Mouse (Mus musculus) intestine, embryonic 14.5 days (tissue): Measurements from ENCODE around the gene Lypd6. TPM values are rescaled to one million over a fixed set of nuclear protein-coding genes. Genes with fewer than 3 reads are reported as not detected.
A peak's percentile ranks its signal among the peaks of the same experiment; 100 is the strongest.

Experiments used
- ATAC-seq: fragments of 200-750 bp; cut with Nextera tagmentation; replicated peaks from 2 replicates; pipeline ENCODE4 v1.8.0; 2017; ENCODE audit warnings: low read depth, moderate number of reproducible peaks, moderate TSS enrichment, moderate library complexity; ENCODE audit not compliant: low FRiP score, low TSS enrichment
- DNase-seq: peaks from one replicate; pipeline ENCODE4 v3.0.0-alpha.2; 2018; ENCODE audit warnings: low spot score
- H3K27ac ChIP-seq: fragments of 300-500 bp; sonication (generic); 2 replicates; pipeline ENCODE4 v1.5.1; 2014; ENCODE audit warnings: low read depth, mild to moderate bottlenecking, control low read depth
- H3K27me3 ChIP-seq: fragments of 300-500 bp; sonication (generic); replicated peaks from 2 replicates; pipeline ENCODE4 v1.6.1; 2014; ENCODE audit warnings: low read length, control low read depth; ENCODE audit not compliant: control insufficient read depth, insufficient read depth
- H3K36me3 ChIP-seq: fragments of 300-500 bp; sonication (generic); 2 replicates; pipeline ENCODE4 v1.6.1; 2014; ENCODE audit warnings: low read length, control low read depth; ENCODE audit not compliant: control insufficient read depth, insufficient read depth
- H3K4me1 ChIP-seq: fragments of 300-500 bp; sonication (generic); replicated peaks from 2 replicates; pipeline ENCODE4 v1.6.1; 2014; ENCODE audit warnings: low read length, control low read depth, mixed read lengths; ENCODE audit not compliant: control insufficient read depth, insufficient read depth
- H3K4me2 ChIP-seq: fragments of 300-500 bp; sonication (generic); 2 replicates; pipeline ENCODE4 v1.6.1; 2014; ENCODE audit warnings: low read length
- H3K4me3 ChIP-seq: fragments of 300-500 bp; sonication (generic); 2 replicates; pipeline ENCODE4 v1.5.1; 2014; ENCODE audit warnings: low read depth, low read length, control low read depth, mixed read lengths
- H3K9ac ChIP-seq: fragments of 300-500 bp; sonication (generic); 2 replicates; pipeline ENCODE4 v1.6.1; 2014; ENCODE audit warnings: mild to moderate bottlenecking, low read length
- H3K9me3 ChIP-seq: fragments of 300-500 bp; sonication (generic); 2 replicates; pipeline ENCODE4 v1.6.1; 2016; ENCODE audit warnings: low read length, control low read depth; ENCODE audit not compliant: control insufficient read depth
- WGBS: fragments of 180-500 bp; shearing (Covaris S2); extraction: QIAGEN DNeasy Blood & Tissue Kit; methylation state at CpG from one replicate; pipeline ENCODE4 v1.1.7; 2014; 5-methylcytosine and 5-hydroxymethylcytosine counted together
- polyA plus RNA-seq: library from polyadenylated mRNA; unstranded; fragments of >200 nt; fragmentation: Nextera tagmentation; extraction: Ambion mirVana; gene quantifications from 2 replicates; pipeline ENCODE4 v1.2.1, GENCODE M21; 2014

Gene Lypd6
- polyA plus RNA-seq, 1 experiment from 2014 or later = 17.7 TPM

DNA sequence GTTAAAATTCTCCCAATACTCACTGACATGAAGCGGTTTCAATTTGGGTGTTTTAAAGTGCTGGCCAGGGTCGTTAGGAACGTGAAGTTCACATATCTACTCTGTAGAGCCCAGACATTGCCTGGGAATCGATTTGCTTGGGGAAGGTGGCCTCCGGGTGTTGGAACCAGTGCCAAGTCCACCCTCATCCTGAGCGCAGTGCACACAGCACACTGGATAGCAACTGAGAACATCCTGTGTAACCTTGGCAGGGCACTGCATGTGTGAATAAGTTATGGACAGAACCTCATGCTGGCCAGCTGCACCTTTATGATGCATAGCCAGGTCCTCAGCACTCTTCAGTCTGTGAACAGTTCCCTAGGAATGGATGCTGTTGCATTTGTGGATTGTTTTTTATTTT lies 77.4 kb downstream of the Lypd6 start:
- Histone ChIP-seq H3K4me2 (no peak overlapping the region), H3K27ac (no peak overlapping the region), H3K4me3 (no peak overlapping the region), H3K36me3 (no peaks in the 10 kb centered on the region), H3K9ac (no peak overlapping the region), H3K9me3 (no peaks in the 10 kb centered on the region), H3K27me3 (no peaks in the 10 kb centered on the region), H3K4me1 (no peaks in the 10 kb centered on the region)
- ATAC-seq = no peak
- DNase-seq = no peak
- 72% methylated on average over 6 of the region's 6 CpGs for WGBS

GRCm38 (mm10) chr2:50147308-50147707 lies 81.1 kb downstream of the Lypd6 start:
- 62% methylated on average over 9 of the region's 9 CpGs for WGBS
- H3K4me3 ChIP-seq = no peak overlapping the region
- no peak overlapping the region for H3K4me2 ChIP-seq
- H3K4me1 ChIP-seq = no peaks in the 10 kb centered on the region
- no peak overlapping the region for H3K27ac ChIP-seq
- DNase-seq = no peak
- H3K9ac ChIP-seq = no peak overlapping the region
- no peaks in the 10 kb centered on the region for H3K27me3 ChIP-seq
- no peak for ATAC-seq
- no peaks in the 10 kb centered on the region for H3K9me3 ChIP-seq
- H3K36me3 ChIP-seq = no peaks in the 10 kb centered on the region

GRCm38 (mm10) chr2:50149257-50150202 lies 83.3 kb downstream of the Lypd6 start:
- DNase-seq = no peak
- Histone ChIP-seq H3K36me3 (no peaks in the 10 kb centered on the region), H3K4me1 (no peaks in the 10 kb centered on the region), H3K27me3 (no peaks in the 10 kb centered on the region), H3K9ac (no peak overlapping the region), H3K9me3 (no peaks in the 10 kb centered on the region), H3K4me2 (no peak overlapping the region), H3K27ac (no peak overlapping the region), H3K4me3 (no peak overlapping the region)
- ATAC-seq = peak; percentile 52; the same call in 1 of the 2 replicates
- 65% methylated on average over 6 of the region's 6 CpGs for WGBS

DNA sequence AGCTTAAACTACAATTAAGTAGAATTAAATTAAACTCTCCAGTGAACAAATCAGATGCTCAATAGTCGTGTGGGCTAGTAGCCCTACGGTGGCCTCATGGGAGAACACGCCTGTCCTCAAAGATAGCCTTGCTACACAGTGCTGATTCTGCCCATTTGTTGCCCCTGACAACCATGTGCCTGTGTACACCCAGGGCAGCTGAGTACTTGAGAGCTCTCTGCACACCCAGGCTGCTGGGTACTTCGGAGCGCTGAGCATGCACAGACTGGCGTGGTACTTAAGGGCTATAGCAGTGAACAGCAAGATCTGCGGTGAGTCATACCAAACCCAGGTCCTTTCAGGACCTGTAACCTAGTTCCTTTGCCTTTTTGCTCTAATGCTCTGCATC lies 84.0 kb downstream of the Lypd6 start:
- 65% methylated on average over 7 of the region's 7 CpGs for WGBS
- ATAC-seq (peak; percentile 70), DNase-seq (no peak)
- H3K27me3 ChIP-seq = no peaks in the 10 kb centered on the region
- H3K36me3 ChIP-seq = no peaks in the 10 kb centered on the region
- no peaks in the 10 kb centered on the region for H3K4me1 ChIP-seq
- no peak overlapping the region for H3K4me3 ChIP-seq
- no peak overlapping the region for H3K9ac ChIP-seq
- no peak overlapping the region for H3K27ac ChIP-seq
- no peak overlapping the region for H3K4me2 ChIP-seq
- H3K9me3 ChIP-seq = no peaks in the 10 kb centered on the region

- Histone ChIP-seq H3K4me1 (no peaks in the 10 kb centered on the region), H3K36me3 (no peaks in the 10 kb centered on the region), H3K27ac (no peak overlapping the region), H3K27me3 (no peaks in the 10 kb centered on the region), H3K9ac (no peak overlapping the region), H3K4me3 (no peak overlapping the region), H3K9me3 (no peaks in the 10 kb centered on the region), H3K4me2 (no peak overlapping the region)
- 70% methylated on average over 5 of the region's 5 CpGs for WGBS
- DNase-seq (no peak), ATAC-seq (no peak)
Observed at GRCm38 (mm10) chr2:50150816-50151215, 84.6 kb downstream of the Lypd6 start.

DNA sequence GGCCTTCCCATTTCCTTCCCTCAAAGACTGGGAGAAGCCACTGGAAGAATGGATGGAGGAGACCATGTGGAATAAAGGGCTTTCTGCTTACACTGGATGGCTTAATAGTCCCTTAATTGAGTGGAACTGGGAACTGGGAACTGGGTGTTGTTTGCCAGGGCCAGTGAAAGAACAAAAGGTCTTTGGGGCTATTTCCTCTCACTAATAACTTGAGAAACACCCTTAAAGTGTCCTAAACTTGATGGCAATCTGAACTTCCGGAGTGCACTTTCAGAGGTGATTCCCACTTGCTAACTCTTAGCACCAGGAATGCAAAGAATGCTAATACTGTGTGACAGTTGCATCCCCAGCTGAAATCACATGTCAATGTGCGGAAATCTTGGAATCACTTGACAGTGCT lies 85.2 kb downstream of the Lypd6 start:
- H3K4me1 ChIP-seq = no peaks in the 10 kb centered on the region
- no peak overlapping the region for H3K9ac ChIP-seq
- no peak for DNase-seq
- no peaks in the 10 kb centered on the region for H3K36me3 ChIP-seq
- H3K4me2 ChIP-seq = no peak overlapping the region
- H3K9me3 ChIP-seq = no peaks in the 10 kb centered on the region
- H3K27ac ChIP-seq = no peak overlapping the region
- WGBS = 68% methylated on average over 2 of the region's 2 CpGs
- H3K4me3 ChIP-seq = no peak overlapping the region
- no peak for ATAC-seq
- H3K27me3 ChIP-seq = no peaks in the 10 kb centered on the region

DNA sequence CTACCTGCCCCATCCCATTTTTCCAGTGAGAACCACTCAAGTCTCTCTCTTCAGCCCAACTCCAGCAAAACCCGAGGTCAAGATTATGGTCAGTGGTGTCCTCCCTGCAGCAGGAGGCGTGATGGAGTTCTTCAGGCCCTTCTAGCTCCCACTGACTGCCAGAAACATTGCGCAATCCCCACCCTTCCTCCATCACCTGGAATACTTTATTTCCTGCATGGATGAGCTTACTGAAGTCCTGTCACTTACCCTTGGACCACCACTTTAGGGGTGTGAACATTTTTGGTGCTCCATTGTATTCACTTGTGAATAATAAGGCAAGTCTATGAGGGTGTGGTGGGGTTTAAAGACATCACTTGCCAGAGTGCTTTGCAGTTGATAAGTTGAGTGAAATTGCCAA lies 85.7 kb downstream of the Lypd6 start:
- H3K27ac ChIP-seq = no peak overlapping the region
- DNase-seq (no peak), ATAC-seq (no peak)
- no peak overlapping the region for H3K9ac ChIP-seq
- WGBS = 87% methylated on average over 3 of the region's 3 CpGs
- no peaks in the 10 kb centered on the region for H3K36me3 ChIP-seq
- no peaks in the 10 kb centered on the region for H3K27me3 ChIP-seq
- no peaks in the 10 kb centered on the region for H3K4me1 ChIP-seq
- no peaks in the 10 kb centered on the region for H3K9me3 ChIP-seq
- H3K4me2 ChIP-seq = no peak overlapping the region
- no peak overlapping the region for H3K4me3 ChIP-seq

GRCm38 (mm10) chr2:50156009-50156408 lies 89.8 kb downstream of the Lypd6 start:
- WGBS = 96% methylated on average over 10 of the region's 10 CpGs
- H3K4me2 ChIP-seq = no peak overlapping the region
- no peak for ATAC-seq

GRCm38 (mm10) chr2:50160069-50160468 lies 93.8 kb downstream of the Lypd6 start:
- ATAC-seq = no peak
- Histone ChIP-seq H3K27me3 (no peaks in the 10 kb centered on the region), H3K4me2 (no peak overlapping the region), H3K9ac (no peak overlapping the region), H3K4me3 (no peak overlapping the region), H3K4me1 (no peaks in the 10 kb centered on the region), H3K36me3 (no peaks in the 10 kb centered on the region), H3K9me3 (no peaks in the 10 kb centered on the region), H3K27ac (no peak overlapping the region)
- 94% methylated on average over 3 of the region's 3 CpGs for WGBS
- no peak for DNase-seq

More at GRCm38 (mm10) chr2:50156009-50156408, 89.8 kb downstream of the Lypd6 start:
- Histone ChIP-seq H3K9ac (no peak overlapping the region), H3K4me1 (no peaks in the 10 kb centered on the region), H3K4me3 (no peak overlapping the region), H3K27ac (no peak overlapping the region), H3K36me3 (no peaks in the 10 kb centered on the region), H3K9me3 (no peaks in the 10 kb centered on the region), H3K27me3 (no peaks in the 10 kb centered on the region)
- DNase-seq = no peak
